Mouse (Mus musculus): ENCODE measurements at regions not wholly inside any gene's neighbourhood (a gene's known extent, or its start where the extent isn't known, plus 50 kb on each side); places are given as distances from the start of the nearest gene placed in this dataset.

DNA sequence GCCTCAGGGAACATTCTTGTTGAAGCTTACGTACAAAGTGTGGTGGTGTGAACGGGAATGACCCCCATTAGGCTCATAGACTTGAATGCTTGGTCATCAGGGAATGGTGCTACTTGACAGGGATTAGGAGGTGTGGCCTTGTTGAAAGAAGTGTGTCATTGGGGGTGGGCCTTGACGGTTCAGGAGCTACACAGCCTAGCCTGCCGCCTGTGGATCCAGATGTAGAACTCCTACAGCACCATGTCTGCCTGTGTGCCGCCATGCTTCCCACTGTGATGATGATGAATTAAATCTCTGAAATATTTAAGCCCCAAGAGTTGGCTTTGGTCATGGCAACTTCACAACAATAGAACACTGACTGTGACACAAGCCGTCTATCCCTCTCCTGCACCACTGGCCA is 163.6 kb downstream of the Ankrd50 start:
- DNase-seq (ENCODE audit: low spot score in 2 of 2) = no peak

DNA sequence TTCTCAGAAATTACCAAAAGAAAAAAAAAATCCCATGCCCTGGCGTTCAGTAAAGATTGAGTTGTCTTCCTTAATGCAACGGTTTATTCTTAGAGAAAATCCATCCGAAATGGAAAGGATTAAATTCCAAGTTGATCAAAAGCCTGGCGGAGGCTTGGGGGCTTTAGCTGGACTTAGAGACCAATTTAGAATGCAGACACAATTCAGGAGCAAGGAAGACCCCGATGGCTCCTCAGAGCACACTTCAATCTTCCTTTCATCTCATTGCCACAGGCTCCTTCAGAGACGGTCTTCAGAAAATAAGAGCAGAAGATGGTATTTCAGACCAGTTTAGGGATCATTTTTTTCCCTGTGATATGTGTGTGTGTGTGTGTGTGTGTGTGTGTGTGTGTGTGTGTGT is 171.8 kb downstream of the Ankrd50 start:
- DNase-seq (ENCODE audit: low spot score in 2 of 2) = no peak

DNA sequence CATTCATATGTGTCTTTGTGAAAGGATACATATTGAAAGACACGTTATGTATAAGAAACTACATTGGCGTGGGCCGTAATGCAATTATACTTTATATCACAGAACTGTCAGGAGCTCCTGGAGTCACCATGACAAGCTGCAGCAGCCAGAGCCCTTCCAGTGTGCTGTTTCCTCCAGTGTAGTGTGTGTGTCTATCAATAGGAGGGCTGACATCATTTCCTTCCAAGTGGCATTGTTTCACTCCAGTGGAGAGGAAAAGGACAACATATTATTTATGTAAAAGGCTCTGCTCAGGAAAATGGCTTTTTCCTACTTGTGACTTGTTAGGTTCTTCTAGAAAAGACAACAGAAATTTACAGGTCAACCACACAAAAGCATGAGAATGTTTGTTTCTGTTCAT is 172.5 kb downstream of the Ankrd50 start:
- DNase-seq (ENCODE audit: low spot score in 2 of 2) = no peak

DNA sequence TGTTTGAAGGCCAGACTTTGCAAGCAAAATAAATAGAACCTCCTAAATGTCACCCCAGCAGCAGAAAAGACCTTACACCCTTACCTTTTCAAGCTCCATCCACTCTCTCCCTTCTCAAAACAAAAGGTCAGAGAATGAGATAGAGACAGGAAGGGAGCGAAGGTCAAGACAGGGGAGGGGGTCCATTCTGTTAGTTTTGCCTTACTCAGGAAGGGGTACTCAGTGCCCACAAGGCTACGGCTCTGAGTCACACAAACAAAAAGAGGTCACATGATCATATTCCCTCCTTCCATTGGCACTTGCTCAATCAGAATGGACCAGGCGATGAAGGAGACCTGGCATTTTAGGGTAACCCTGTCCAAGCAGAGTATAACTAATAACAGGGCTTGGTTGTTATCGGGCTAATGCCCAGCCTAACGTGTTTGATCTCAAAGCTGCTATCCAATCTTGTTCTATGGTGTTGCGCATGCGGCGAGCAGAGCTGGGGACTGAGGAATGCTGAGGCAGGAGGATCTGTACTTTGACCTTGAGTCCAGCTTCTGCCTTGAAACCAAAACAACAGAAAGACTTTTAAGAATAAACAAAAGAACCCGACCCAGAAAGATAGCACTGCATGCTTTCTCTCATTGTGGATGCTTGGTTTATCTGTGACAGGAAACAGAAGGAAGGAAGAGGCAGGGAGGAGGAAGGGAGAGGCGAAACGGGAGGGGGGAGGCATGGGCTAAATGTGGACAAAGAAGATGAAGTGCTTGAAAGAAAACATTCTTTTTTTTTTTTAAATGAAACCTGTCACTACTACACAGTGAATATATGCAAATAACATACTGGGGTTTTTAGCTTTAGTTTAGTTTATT is 184.5 kb downstream of the Ankrd50 start:
- no peak for DNase-seq (ENCODE audit: low spot score in 2 of 2)

DNA sequence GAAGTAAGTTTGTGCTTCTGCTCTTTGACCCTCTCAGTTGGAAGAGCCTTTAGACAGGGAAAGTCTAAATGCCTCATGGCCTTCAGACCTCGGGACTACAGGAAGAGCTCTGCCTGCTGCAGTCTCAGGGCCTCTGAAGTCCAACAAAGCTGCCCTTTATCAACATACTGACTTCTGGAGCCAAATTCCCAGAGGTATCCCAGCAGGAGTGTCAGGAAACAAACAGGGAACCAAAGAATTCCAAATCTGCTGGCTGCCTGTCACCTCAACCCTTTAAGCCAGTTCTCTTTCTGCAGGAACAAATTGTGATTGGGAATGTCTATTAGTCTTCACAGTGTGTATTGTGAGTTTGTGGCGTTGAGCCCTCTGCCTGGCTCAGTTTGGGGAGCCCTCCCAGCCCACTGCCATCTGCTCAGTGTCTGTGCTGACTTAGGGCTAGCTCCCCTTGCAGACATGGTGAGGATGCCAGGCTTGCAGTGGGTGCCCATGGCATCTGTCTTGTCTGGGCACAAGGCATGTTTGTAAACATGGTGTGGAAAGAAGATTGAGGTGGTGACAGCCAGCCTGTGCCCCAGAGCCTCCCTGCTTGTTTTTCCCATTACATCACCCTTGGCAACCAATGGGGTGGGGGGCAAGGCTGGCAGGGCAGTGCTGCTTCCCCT is 185.3 kb downstream of the Ankrd50 start:
- no peak for DNase-seq (ENCODE audit: low spot score in 2 of 2)

DNA sequence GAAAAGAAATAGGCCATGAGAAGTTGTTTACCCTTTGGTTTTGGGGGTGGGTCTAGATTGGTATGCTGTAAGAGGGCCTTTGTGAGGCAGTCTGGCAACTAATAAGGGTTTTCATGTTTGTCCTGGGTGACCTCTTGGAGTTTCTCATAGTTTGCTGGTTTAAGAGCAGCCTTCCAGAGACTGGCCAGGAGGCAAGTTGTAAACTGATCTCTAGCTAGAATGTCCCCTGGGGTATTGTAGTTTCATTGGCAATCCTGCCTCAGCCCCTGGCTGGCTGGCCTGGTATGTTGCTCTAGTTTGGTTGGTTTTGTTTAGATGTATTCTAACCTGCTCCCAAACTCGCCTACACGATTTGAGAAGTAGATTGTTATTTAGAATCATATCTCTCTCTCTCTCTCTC is 187.1 kb downstream of the Ankrd50 start:
- no peak for DNase-seq (ENCODE audit: low spot score in 2 of 2)

DNA sequence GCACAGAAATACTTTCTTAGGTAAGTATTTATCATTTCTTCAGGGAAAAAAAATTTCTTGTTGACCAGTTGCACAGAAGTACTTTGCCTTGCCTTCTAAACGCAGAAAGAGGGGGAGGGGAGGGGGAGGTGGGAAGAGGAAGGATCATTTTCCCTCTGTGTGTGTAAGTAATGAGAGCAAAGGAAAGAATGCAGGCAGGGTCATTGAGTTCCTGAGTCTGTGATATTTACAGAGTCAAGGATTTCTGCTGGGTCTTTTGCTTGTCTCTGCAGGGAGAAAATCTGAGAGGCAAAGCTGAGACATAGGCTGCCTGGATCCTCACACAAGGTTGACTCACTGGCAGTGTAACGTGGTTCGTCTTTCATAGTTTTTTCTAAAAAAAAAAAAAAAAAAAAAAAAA is 195.6 kb downstream of the Ankrd50 start:
- no peak for DNase-seq (ENCODE audit: low spot score in 2 of 2)

DNA sequence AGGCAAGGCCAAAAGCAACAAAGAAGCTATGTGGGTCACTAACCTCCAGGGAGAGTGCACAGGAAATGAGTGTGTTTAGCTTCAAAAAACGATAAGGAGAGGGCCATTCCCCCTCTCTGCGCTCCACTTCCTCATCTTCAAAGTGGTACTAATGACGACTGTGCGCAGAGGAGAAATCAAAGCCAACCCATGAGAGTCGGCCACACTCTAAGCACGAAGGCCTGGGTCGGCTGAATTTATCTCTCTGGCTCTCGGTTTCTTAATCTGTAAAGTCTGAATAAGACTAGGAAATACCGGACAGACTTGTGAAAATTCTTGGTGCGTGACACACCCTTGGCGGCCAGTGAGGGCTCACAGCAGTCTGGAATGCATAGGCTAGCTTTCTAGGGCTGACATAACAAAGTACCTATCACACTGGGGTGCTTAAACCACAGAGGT is 200.9 kb downstream of the Ankrd50 start:
- no peak for DNase-seq (ENCODE audit: low spot score in 2 of 2)

DNA sequence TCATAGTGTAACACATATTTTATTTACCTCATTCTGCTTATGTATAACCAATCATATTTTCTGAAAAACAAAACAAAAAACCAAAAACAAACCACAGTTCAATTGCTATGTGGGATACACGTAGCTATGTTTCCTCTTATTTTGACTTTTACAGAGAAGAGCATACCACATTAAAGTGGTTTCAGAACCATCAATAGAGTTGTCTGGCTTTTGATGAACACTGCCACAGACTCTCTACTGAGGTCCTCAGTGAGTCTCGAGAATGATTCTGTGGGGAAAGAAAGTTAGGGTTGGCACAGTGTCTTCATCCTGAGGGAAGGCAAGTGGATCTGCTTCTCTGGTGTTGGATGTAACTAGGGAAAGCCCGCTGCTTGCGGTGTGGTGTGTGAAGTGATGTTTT is 201.8 kb downstream of the Ankrd50 start:
- DNase-seq (ENCODE audit: low spot score in 2 of 2) = no peak

DNA sequence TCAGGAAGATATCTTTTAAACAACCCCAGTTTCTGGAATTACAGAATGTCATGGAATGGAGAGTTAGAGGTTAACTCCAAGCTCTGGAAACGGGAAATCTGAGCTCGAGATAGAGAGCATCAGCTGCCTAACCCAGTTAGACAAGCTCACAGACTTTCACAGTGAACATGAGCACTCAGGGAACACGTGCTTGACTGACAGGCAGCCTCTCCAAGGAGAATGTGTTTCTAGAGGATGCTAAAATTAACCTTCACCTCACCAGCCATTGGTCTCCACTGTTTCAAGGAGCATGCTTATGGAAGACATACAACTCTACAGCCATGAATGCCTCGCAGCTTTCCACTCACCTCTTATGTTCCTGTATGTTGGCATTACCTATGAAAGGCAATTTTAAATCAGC is 203.0 kb downstream of the Ankrd50 start:
- no peak for DNase-seq (ENCODE audit: low spot score in 2 of 2)

DNA sequence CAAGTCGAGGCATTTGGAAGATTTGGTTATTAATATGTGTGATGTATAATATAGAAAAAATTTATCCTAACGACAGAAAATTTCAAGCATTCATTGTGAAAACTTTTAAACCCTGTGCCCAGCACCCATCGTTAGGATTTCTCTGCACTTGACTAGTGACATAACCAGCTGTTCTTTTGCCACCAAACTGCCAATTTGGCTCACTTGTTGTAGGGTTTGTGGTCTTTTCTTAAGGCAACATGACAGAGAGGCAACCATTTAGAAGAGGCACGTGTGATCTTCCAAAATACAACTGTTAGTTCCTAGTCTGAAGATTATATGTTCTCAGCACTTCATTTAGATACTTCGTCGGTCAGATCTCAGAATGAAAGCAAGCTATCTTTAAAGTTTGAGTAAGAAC is 203.8 kb downstream of the Ankrd50 start:
- DNase-seq (ENCODE audit: low spot score in 2 of 2) = no peak

DNA sequence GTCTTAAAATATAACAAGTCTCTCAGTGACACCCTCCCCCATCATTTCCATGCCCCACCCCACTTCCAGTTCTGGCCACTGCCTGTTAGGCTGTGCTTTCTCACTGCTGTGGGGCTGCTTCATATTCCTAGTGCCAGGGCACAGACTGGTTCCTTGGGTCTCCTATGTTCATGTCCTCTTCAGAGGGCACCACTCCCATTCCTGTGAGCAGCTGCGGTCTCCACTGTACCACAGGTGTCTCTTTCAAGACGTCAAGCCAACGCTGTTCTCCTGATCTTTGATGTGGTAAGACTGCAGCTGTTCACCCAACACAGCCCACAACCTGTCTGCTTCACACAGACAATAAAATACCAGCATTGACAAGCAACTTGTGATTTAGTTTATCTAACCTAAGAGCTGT is 204.5 kb downstream of the Ankrd50 start:
- no peak for DNase-seq (ENCODE audit: low spot score in 2 of 2)

DNA sequence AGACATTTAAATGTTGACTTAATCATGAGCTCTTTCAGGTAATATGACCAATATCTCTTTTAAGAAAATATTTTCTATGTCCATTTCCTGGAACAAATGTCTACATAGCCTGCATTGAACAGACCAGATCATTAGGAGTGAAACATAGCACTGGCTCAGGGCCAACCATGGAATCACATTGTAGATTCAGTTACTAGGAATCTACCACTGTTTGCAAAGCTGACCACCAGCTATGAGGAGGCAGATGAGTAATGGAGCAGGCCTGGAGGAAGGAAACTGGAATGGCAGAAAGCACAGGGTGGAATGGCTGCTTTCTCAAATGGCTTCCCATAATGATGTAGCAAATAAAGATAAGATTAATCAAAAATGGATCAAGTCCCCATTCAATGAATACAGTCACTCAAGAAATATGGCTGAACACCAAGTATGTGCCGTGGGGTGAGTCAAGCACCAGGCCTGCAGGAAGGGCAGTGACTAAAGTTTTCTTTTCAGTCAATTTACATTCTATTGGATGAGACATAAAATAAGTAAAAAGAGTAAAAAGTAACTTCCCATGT is 207.6 kb downstream of the Ankrd50 start:
- DNase-seq (ENCODE audit: low spot score in 2 of 2) = no peak

DNA sequence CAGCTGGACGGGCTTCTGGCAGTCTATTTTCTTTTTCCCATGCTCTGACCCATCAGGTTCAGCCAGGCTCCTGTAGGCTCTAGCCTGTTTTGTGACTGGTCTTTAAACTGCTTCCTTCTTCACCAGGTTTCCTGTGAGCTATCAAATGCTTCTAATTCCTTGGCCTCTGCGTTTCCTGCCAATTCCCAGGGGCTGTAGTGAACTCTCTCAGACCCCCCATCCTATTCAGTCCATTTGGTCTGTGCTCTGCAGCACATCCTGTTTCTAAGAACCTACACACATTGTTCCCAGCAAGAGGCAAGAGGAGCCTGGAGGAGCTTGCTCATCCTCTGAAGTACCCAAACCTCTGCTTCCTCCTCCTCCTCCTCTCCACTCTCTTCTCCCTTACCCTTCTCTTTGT is 209.3 kb downstream of the Ankrd50 start:
- no peak for DNase-seq (ENCODE audit: low spot score in 2 of 2)

DNA sequence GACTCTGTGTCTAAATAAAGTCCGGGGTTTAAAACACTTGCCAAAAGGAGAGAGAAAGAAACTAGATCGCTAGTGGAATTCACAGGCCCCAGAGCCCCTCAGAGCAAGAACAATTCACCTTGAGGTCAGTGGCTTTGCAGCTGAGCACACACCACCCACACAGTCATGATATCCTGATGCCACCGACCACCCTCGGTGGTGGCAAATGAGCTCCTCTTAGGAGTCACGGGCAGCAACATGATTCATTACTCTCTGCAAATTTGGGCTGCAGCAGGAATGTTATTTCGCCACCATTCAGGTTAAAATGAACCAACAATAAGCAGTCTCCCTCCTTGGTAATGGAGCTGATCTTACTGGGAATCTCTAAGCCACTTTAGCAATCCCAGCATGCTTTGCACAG is 213.9 kb downstream of the Ankrd50 start:
- no peak for DNase-seq (ENCODE audit: low spot score in 2 of 2)

DNA sequence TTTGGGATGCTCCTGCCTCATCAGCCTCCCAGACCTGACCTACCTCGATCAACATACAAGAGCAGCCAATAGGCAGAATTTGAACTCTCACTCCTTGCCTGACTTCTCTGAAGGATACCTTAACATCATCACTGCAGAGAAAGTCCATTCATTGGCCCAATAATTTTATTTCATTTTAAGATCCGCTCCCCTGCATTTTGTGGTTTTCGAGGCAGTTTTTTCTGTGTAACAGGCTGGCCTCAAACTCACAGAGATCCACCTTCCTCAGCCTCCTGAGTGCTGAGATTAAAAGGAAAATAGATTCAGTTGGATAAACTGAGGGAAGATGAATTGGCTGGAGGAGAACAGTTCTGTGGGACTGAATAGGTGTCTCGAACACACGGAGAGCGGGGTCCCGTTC is 216.4 kb downstream of the Ankrd50 start:
- no peak for DNase-seq (ENCODE audit: low spot score in 2 of 2)

DNA sequence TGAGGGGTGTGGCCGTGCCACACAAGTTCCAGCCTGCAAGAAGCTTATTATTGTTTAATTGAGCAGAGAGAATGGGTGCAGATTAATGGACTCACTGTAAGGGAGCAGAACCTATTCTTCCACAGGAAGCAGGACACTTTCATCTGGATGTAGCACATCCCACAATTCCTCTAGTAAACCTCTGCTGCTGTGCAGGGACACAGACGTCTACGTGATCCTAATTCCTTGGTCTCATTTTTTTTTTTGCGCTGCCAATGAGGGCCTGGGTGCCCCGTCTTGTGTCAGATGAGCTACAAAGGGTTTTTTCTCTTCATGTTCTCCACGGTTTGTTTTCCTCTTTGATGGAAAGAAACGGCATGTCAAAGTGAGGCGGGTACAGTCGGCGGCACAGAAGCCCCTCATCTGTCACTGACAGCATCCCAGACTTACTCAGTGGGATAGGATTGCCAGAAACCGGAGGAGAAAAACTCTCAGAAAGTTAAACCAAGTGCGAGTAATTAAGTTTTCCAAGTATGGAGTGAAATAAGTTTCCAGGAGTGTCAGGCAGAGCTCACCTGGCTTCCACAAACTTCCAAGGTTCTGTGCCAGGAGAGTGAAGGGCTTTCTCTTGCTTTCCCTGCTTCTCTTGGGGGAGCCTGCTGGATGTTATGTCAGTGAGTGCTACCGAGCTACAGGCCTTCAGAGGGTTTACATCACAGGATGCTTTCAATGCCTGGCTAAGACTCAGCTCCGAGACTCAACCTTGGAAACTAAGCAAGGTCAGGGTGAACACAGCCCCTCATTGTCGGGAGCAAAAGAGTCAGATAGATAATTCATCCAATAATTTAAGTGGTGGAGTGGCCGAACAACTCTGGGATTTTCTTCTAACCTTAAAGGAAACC is 221.1 kb downstream of the Ankrd50 start:
- peak in 1 of 2 experiments; percentile 22 for DNase-seq (ENCODE audit: low spot score in 2 of 2)

DNA sequence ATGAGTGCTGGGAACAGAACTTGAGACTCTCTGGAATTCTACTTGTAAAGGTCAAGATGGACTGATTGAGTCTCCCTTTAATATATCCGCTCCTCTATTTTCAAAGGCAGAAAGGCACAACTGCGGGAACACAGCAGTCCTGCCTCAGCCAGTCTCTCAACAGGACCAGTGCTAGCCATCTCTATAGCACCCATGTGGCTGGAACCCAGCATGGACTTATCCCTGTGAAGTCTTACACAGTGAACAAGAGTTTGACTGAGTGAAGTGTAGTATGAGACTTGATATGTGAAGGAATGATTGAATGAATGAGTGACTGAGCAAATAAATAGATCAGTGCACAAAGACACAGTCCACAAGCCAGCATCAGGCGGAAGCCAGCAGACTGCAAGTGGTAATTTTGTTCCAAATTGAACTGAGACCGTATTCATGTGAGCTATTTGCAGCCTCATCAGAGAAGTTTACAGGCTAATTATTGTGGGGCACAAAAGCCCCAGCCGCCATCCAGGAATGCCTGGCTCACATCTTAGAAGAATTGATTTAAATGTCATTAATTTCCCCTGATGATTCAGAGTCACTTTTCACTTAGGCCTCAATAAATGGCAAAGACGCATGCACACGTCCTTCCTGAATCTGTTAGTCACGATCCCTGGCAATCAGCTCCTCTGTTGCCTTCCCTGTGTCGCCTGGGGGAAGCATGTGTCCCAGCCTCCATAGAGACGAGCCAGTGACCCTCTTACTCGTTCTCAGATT is 223.1 kb downstream of the Ankrd50 start:
- DNase-seq (ENCODE audit: low spot score in 2 of 2) = peak in 1 of 2 experiments; percentile 40

DNA sequence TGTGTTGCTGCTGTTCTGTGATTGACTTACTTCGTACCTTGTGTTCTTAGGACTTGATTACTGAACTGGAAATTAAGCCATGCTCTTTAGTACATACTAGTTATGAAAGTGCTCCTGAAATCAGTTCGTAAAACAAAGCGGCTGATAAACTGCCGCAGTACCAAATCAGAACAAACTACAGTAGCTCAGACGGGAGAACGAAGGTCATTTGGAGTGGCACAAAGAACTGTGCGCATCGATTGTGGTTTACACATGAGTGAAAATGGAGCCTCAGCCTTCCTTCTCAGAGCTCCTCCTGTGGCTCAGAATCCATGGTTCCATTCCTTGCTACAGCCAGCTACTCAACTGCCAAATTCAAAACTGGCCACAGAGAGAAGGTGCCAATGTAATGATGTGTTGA is 225.4 kb downstream of the Ankrd50 start:
- DNase-seq (ENCODE audit: low spot score in 2 of 2) = peak in 1 of 2 experiments; percentile 18

DNA sequence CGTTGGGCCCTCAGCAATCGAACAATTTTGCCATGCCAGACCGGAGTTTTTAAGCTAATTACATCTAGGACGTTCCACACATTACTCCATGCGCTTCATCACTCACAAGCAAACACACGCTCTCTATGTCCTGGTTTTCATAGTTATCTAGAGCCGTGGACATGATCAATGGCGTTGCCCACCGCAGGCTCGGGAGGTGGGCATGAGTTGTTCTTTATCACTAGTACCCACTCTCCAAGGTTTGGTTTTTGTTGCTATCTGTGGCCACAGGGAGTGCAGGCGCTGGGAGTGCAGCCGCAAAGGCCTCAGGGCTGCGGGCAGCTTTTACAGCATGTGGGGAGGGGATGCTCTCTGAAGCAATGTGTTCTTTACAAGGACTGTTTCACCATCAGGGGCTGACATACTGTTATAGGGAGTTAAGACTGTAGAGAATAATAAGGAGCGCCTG is 226.8 kb downstream of the Ankrd50 start:
- DNase-seq (ENCODE audit: low spot score in 2 of 2) = peak in 1 of 2 experiments; percentile 47
